Mouse (Mus musculus) intestine, embryonic 16.5 days (tissue): Measurements from ENCODE around the gene Vmn1r32. TPM values are rescaled to one million over a fixed set of nuclear protein-coding genes. Genes with fewer than 3 reads are reported as not detected.

Source experiments
- polyA plus RNA-seq: library from polyadenylated mRNA; unstranded; fragments of >200 nt; fragmentation: Nextera tagmentation; extraction: Ambion mirVana; gene quantifications from 2 replicates; pipeline ENCODE4 v1.2.1, GENCODE M21; 2015

Gene Vmn1r32
- polyA plus RNA-seq, 1 experiment from 2014 or later, result not detected

Other genes starting within 250 kb of the Vmn1r32 start
- gene Mad2l1, start 24.7 kb downstream of the Vmn1r32 start, polyA plus RNA-seq, result 69.2 and 84.4 TPM in 2 replicates
- gene Vmn1r33, start 58.2 kb upstream of the Vmn1r32 start, polyA plus RNA-seq, result not detected in 2 replicates
- not detected in 2 replicates for gene Vmn1r34, start 83.8 kb upstream of the Vmn1r32 start, polyA plus RNA-seq
- gene Vmn1r35, start 125.8 kb upstream of the Vmn1r32 start, polyA plus RNA-seq, result not detected in 2 replicates
- gene Vmn1r36, start 159.1 kb upstream of the Vmn1r32 start, polyA plus RNA-seq, result not detected in 2 replicates
- gene Vmn1r37, start 169.3 kb upstream of the Vmn1r32 start, polyA plus RNA-seq, result not detected in 2 replicates
- gene Vmn1r38, start 222.5 kb upstream of the Vmn1r32 start, polyA plus RNA-seq, result not detected in 2 replicates